Mouse (Mus musculus): ENCODE measurements around the gene Sh3yl1. TPM values are rescaled to one million over a fixed set of nuclear protein-coding genes. Genes with fewer than 3 reads are reported as not detected.

Sh3yl1 gene
- total RNA-seq (2021), result 10 to 100 TPM; 21.5 to 22.2 TPM
- long read RNA-seq, transcript Sh3yl1-201 (10 exons, 1,750 nt), result major isoform, 31 of 35 reads
- long read RNA-seq, partial matches to known transcripts, result 2 of 35 reads
- long read RNA-seq, other reads (novel, unspliced or antisense), result 1 of 35 reads

GRCm38 (mm10) chr12:30911261-30912047, at the start of gene Sh3yl1, which contains the start of gene Acp1:
TSS of gene Sh3yl1 (plus strand) at chr12:30911668.
TSS of gene Acp1 (minus strand) at chr12:30911589.
- peak; percentile 96 to 98 for DNase-seq (ENCODE audit: low spot score in 2 of 2)

GRCm38 (mm10) chr12:30864347-30864746, 47.1 kb upstream of the Sh3yl1 start:
- DNase-seq (ENCODE audit: low spot score in 2 of 2), result no peak

GRCm38 (mm10) chr12:30865781-30866180, 45.7 kb upstream of the Sh3yl1 start:
- DNase-seq (ENCODE audit: low spot score in 2 of 2), result no peak

GRCm38 (mm10) chr12:30879447-30879846, 32.0 kb upstream of the Sh3yl1 start:
- peak in 1 of 2 experiments; percentile 36 for DNase-seq (ENCODE audit: low spot score in 2 of 2)

- DNase-seq (ENCODE audit: low spot score in 2 of 2), result no peak
Observed at GRCm38 (mm10) chr12:30883592-30883985, 27.9 kb upstream of the Sh3yl1 start.

- peak; percentile 21 to 47 for DNase-seq (ENCODE audit: low spot score in 2 of 2)
Observed at GRCm38 (mm10) chr12:30883986-30884621, 27.4 kb upstream of the Sh3yl1 start, which contains the start of gene Alkal2. TSS of gene Alkal2 (plus strand) at chr12:30884322.

GRCm38 (mm10) chr12:30884622-30885230, 26.7 kb upstream of the Sh3yl1 start:
- peak in 1 of 2 experiments; percentile 21 for DNase-seq (ENCODE audit: low spot score in 2 of 2)

GRCm38 (mm10) chr12:30885891-30886290, 25.6 kb upstream of the Sh3yl1 start:
- DNase-seq (ENCODE audit: low spot score in 2 of 2), result no peak

- DNase-seq (ENCODE audit: low spot score in 2 of 2), result no peak
Observed at GRCm38 (mm10) chr12:30888003-30888402, 23.5 kb upstream of the Sh3yl1 start.

- peak; percentile 73 to 79 for DNase-seq (ENCODE audit: low spot score in 2 of 2)
Observed at GRCm38 (mm10) chr12:30890067-30890466, 21.4 kb upstream of the Sh3yl1 start.

- DNase-seq (ENCODE audit: low spot score in 2 of 2), result no peak
Observed at GRCm38 (mm10) chr12:30891438-30891837, 20.0 kb upstream of the Sh3yl1 start.

GRCm38 (mm10) chr12:30897039-30897438, 14.4 kb upstream of the Sh3yl1 start:
- DNase-seq (ENCODE audit: low spot score in 2 of 2), result no peak

GRCm38 (mm10) chr12:30908658-30909057, 2.8 kb upstream of the Sh3yl1 start:
- DNase-seq (ENCODE audit: low spot score in 2 of 2), result no peak

GRCm38 (mm10) chr12:30909881-30910280, 1.6 kb upstream of the Sh3yl1 start:
- no peak for DNase-seq (ENCODE audit: low spot score in 2 of 2)

- no peak for DNase-seq (ENCODE audit: low spot score in 2 of 2)
Observed at GRCm38 (mm10) chr12:30910860-30911259, 608 bp upstream of the Sh3yl1 start.

GRCm38 (mm10) chr12:30912048-30912381, 547 bp downstream of the Sh3yl1 start:
- DNase-seq (ENCODE audit: low spot score in 2 of 2), result peak in 1 of 2 experiments; percentile 54

- no peak for DNase-seq (ENCODE audit: low spot score in 2 of 2)
Observed at GRCm38 (mm10) chr12:30912840-30913239, 1.4 kb downstream of the Sh3yl1 start.

- no peak for DNase-seq (ENCODE audit: low spot score in 2 of 2)
Observed at GRCm38 (mm10) chr12:30922401-30922800, 10.9 kb downstream of the Sh3yl1 start.

- DNase-seq (ENCODE audit: low spot score in 2 of 2), result no peak
Observed at GRCm38 (mm10) chr12:30928182-30928581, 16.7 kb downstream of the Sh3yl1 start.

- no peak for DNase-seq (ENCODE audit: low spot score in 2 of 2)
Observed at GRCm38 (mm10) chr12:30933299-30933698, 21.8 kb downstream of the Sh3yl1 start.

GRCm38 (mm10) chr12:30936899-30937298, 25.4 kb downstream of the Sh3yl1 start:
- DNase-seq (ENCODE audit: low spot score in 2 of 2), result no peak
